Mouse (Mus musculus) ES-E14 (cell line): ENCODE measurements around the gene Ptprg. TPM values are rescaled to one million over a fixed set of nuclear protein-coding genes. Genes with fewer than 3 reads are reported as not detected.

Source experiments
- DNase-seq: peaks from one replicate; pipeline ENCODE4 v3.0.0-alpha.2; 2013; ENCODE audit warnings: low read depth, low spot score
- H3K27ac ChIP-seq: 2 replicates; pipeline ENCODE4 v1.5.1; 2012; ENCODE audit warnings: low read depth, mild to moderate bottlenecking, low read length, moderate library complexity, mixed read lengths; ENCODE audit not compliant: poor library complexity, insufficient read depth, severe bottlenecking
- H3K36me3 ChIP-seq: 2 replicates; pipeline ENCODE4 v1.6.1; 2012; ENCODE audit warnings: mild to moderate bottlenecking, low read length, moderate library complexity, mixed read lengths; ENCODE audit not compliant: control insufficient read depth, poor library complexity, insufficient read depth, severe bottlenecking
- H3K4me1 ChIP-seq, 2 experiments: fragments of 150-350 bp in 1 of 2; sonication (generic) in 1 of 2; 2 replicates each; pipeline ENCODE4 v1.6.1; 2012; ENCODE audit warnings: low read length in 2 of 2, mild to moderate bottlenecking in 1 of 2, mixed read lengths in 1 of 2; ENCODE audit not compliant: control insufficient read depth in 2 of 2, insufficient read depth in 2 of 2, poor library complexity in 1 of 2
- H3K4me3 ChIP-seq, 2 experiments: fragments of 150-350 bp in 1 of 2; sonication (generic) in 1 of 2; 2 replicates each; pipeline ENCODE4 v1.5.1; 2012; ENCODE audit warnings: low read length in 2 of 2, low read depth in 1 of 2, mild to moderate bottlenecking in 1 of 2, mixed read lengths in 1 of 2; ENCODE audit not compliant: insufficient read depth in 1 of 2, poor library complexity in 1 of 2, severe bottlenecking in 1 of 2
- H3K9ac ChIP-seq: 2 replicates; pipeline ENCODE4 v1.6.1; 2012; ENCODE audit warnings: low read depth, mild to moderate bottlenecking, low read length, mixed read lengths; ENCODE audit not compliant: poor library complexity, insufficient read depth, severe bottlenecking
- H3K9me3 ChIP-seq: fragments of 150-350 bp; sonication (generic); 2 replicates; pipeline ENCODE4 v1.6.1; 2012; ENCODE audit warnings: low read depth, mild to moderate bottlenecking, low read length; ENCODE audit not compliant: control insufficient read depth, insufficient read depth
- CHD2 ChIP-seq: IDR thresholded peaks from 2 replicates; pipeline ENCODE4 v1.6.1; 2014; ENCODE audit warnings: mild to moderate bottlenecking, low read depth, low read length, inconsistent platforms
- HCFC1 ChIP-seq: IDR thresholded peaks from 2 replicates; pipeline ENCODE4 v1.6.1; 2012; ENCODE audit warnings: low read length, inconsistent platforms, borderline replicate concordance; ENCODE audit not compliant: insufficient read depth
- MAFK ChIP-seq: IDR thresholded peaks from 2 replicates; pipeline ENCODE4 v1.6.1; 2014; ENCODE audit warnings: mild to moderate bottlenecking, low read depth, low read length, inconsistent platforms; ENCODE audit not compliant: insufficient read depth
- ZC3H11A ChIP-seq: IDR thresholded peaks from 2 replicates; pipeline ENCODE4 v1.6.1; 2012; ENCODE audit warnings: low read depth, mild to moderate bottlenecking, inconsistent platforms, low read length, borderline replicate concordance
- ZNF384 ChIP-seq: IDR thresholded peaks from 2 replicates; pipeline ENCODE4 v1.6.1; 2012; ENCODE audit warnings: low read depth, low read length, inconsistent platforms
- in situ Hi-C, 2 experiments: fragments of 600-800 bp; cut with MboI; formaldehyde crosslinking; loops; one replicate each; pipeline ENCODE4 v1.15.1; 2025; ENCODE audit warnings: low sequenced_read_pairs in 2 of 2, inconsistent platforms in 1 of 2; ENCODE audit not compliant: unreplicated experiment in 2 of 2
- total RNA-seq: library from RNA; depleted of rRNA; stranded (reverse); fragments of 300-350 nt; gene quantifications from 2 replicates; pipeline ENCODE4 v1.2.3, GENCODE M21; 2012

Gene Ptprg
- total RNA-seq, 1 experiment: 59.8 TPM

GRCm38 (mm10) chr14:11762995-11763394, 209.7 kb downstream of the Ptprg start:
- in situ Hi-C loops: no loop called here
- no peak overlapping the region for H3K27ac ChIP-seq
- TF ChIP-seq MAFK: no peak
- TF ChIP-seq ZNF384: no peak
- no peak for TF ChIP-seq HCFC1
- no peak for TF ChIP-seq CHD2
- no peak for TF ChIP-seq ZC3H11A

GRCm38 (mm10) chr14:11772736-11773135, 219.4 kb downstream of the Ptprg start:
- Histone ChIP-seq H3K4me1 (peaks cover 5 to 14% of the 10 kb centered on the region in 2 experiments; a peak in 3 of 4 replicates), H3K27ac (no peak overlapping the region), H3K4me3 (no peak overlapping the region), H3K36me3 (no peaks in the 10 kb centered on the region), H3K9me3 (no peaks in the 10 kb centered on the region), H3K9ac (no peak overlapping the region)
- DNase-seq: no peak
- in situ Hi-C loops: no loop called here
- TF ChIP-seq MAFK: no peak
- no peak for TF ChIP-seq ZNF384
- TF ChIP-seq CHD2: no peak
- no peak for TF ChIP-seq ZC3H11A
- no peak for TF ChIP-seq HCFC1

More at GRCm38 (mm10) chr14:11762995-11763394, 209.7 kb downstream of the Ptprg start:
- Histone ChIP-seq H3K9me3 (no peaks in the 10 kb centered on the region), H3K36me3 (no peaks in the 10 kb centered on the region), H3K9ac (no peak overlapping the region), H3K4me3 (peak overlapping the region in 1 of 2 experiments; percentile 28; a peak in 1 of 4 replicates), H3K4me1 (peaks cover 0 to 13% of the 10 kb centered on the region in 2 experiments; a peak in 3 of 4 replicates)
- no peak for DNase-seq

GRCm38 (mm10) chr14:11774476-11775037, 221.2 kb downstream of the Ptprg start:
- no peaks in the 10 kb centered on the region for H3K9me3 ChIP-seq
- H3K4me1 ChIP-seq: peaks cover 5 to 14% of the 10 kb centered on the region in 2 experiments; a peak in 3 of 4 replicates
- in situ Hi-C loops: no loop called here
- no peak overlapping the region for H3K9ac ChIP-seq
- no peak for DNase-seq
- TF ChIP-seq ZC3H11A (no peak), HCFC1 (no peak), MAFK (no peak), ZNF384 (no peak), CHD2 (no peak)
- no peak overlapping the region for H3K27ac ChIP-seq
- H3K36me3 ChIP-seq: no peaks in the 10 kb centered on the region
- H3K4me3 ChIP-seq: no peak overlapping the region

- Histone ChIP-seq H3K9ac (no peak overlapping the region), H3K4me1 (peaks cover 5 to 14% of the 10 kb centered on the region in 2 experiments; a peak in 3 of 4 replicates), H3K36me3 (no peaks in the 10 kb centered on the region), H3K9me3 (no peaks in the 10 kb centered on the region), H3K4me3 (peak overlapping the region in 1 of 2 experiments; percentile 24; a peak in 1 of 4 replicates), H3K27ac (0 out of 2 replicates have a peak overlapping the region, but pooled peaks have one; percentile 6)
- in situ Hi-C loops: no loop called here
- TF ChIP-seq MAFK (no peak), ZNF384 (no peak), ZC3H11A (no peak), HCFC1 (no peak), CHD2 (no peak)
- DNase-seq: no peak
Observed at GRCm38 (mm10) chr14:11775204-11775603, 221.9 kb downstream of the Ptprg start.

- H3K4me3 ChIP-seq: no peak overlapping the region
- no peak overlapping the region for H3K27ac ChIP-seq
- TF ChIP-seq ZNF384 (no peak), CHD2 (no peak), HCFC1 (no peak), MAFK (no peak), ZC3H11A (no peak)
- no peak for DNase-seq
- H3K4me1 ChIP-seq: peaks cover 2 to 14% of the 10 kb centered on the region in 2 experiments; a peak in 3 of 4 replicates
- H3K9ac ChIP-seq: no peak overlapping the region
- no peaks in the 10 kb centered on the region for H3K36me3 ChIP-seq
- in situ Hi-C loops: no loop called here
- H3K9me3 ChIP-seq: no peaks in the 10 kb centered on the region
Observed at GRCm38 (mm10) chr14:11775951-11776495, 222.7 kb downstream of the Ptprg start.
